Mouse (Mus musculus): ENCODE measurements around the gene Znhit1.

DNA sequence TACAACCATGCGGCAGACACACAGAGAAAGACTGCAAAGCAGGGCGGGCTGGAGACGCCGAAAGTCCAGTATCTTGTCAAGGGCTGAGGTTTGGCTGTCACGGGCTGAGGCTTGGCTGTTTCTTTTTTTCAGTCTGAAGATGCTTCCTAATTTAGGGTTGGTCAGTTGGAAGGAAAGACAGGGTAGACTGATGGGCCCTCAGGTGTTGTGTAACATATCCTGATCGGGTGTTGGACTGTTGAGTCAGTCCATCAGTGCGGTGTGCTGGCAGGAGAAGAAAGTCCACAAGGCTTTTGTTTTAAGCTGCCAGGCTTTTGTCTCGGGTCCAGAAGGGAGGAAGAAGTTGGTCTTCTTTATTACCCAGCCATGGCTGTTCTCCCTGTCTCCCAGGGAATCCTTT lies 14.2 kb downstream of the Znhit1 start:
- TF ChIP-seq GATA1 (IDR thresholded peaks at IDR 0.05; ENCODE audit: borderline replicate concordance, low read length) (no peak), FLI1 (IDR thresholded peaks at IDR 0.05; ENCODE audit: low read length) (no peak)

Measured in megakaryocyte, embryonic 14.5 days (primary cell).